Mouse (Mus musculus) activated CD4-positive, CD25-positive, alpha-beta regulatory T cell (primary cell): ENCODE measurements around the gene Spag17. TPM values are rescaled to one million over a fixed set of nuclear protein-coding genes. Genes with fewer than 3 reads are reported as not detected.

Source experiments
- polyA plus RNA-seq, 2 experiments: library from polyadenylated mRNA; unstranded; fragments of 100-300 nt; shearing (Covaris generic); gene quantifications; one replicate each; pipeline ENCODE4 v1.2.1; 2017

The Spag17 gene
- polyA plus RNA-seq: under 1 TPM in 1 of 2 experiments, not detected in 1; 0.27 TPM

DNA sequence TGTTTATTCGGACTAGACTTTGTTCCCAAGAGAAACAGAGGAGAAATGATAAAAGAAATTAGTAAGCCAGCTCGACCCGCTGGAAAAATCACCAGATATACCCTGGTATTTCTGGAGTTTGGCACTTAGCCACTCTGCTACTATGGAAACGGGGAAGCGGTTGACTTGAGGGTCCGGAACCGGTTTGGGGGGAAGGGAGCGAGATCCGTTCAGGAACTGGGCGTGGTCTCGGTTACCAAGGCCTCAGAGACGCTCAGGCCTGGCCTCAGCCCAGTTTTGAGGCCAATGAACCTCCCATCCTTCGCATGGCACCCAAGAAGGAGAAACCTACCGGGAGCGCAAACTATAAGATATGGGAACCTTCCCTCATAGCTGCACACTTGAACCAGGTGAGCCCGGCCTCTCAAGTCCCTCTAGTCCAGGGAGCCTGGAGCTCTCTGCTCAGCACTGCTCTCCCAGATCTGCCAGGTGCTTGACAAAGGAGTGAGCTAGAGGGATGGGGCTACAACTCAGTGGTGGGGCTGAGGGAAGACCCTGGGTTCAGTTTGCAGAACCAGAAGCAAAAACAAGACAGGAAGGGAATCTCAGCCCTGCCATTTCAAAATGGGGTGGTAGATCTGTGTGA, at the start of gene Spag17:
Gene Spag17, plus strand, starts transcription at position 220 of the 625 bp plus-strand sequence.

GRCm38 (mm10) chr3:100162315-100163105, 277.3 kb downstream of the Spag17 start, which contains the start of the genes Gdap2 and Wdr3:
Gdap2 (plus strand) TSS chr3:100162381.
Wdr3 (minus strand) TSS chr3:100162407.

